Mouse (Mus musculus): ENCODE data around the gene Zfp106. TPM values are rescaled to one million over a fixed set of nuclear protein-coding genes. Genes with fewer than 3 reads are reported as not detected.

Gene Zfp106
- polyA plus RNA-seq, 1 experiment from 2014 or later, result 25.6 TPM

- H3K4me3 ChIP-seq (replicated peaks), result no peak overlapping the region
- ATAC-seq (ENCODE audit: low read depth), result peak; percentile 47; the same call in 1 of the 2 replicates
- no peaks in the 10 kb centered on the region for H3K27me3 ChIP-seq
- H3K9me3 ChIP-seq (replicated peaks), result no peaks in the 10 kb centered on the region
- DNase-seq, result no peak
- peaks cover 27% of the 10 kb centered on the region for H3K36me3 ChIP-seq
- H3K27ac ChIP-seq, result 0 out of 2 replicates have a peak overlapping the region, but pooled peaks have one; percentile 39
- no peak overlapping the region for H3K9ac ChIP-seq
- 61% methylated on average over 1 of the region's 1 CpGs for WGBS (ENCODE audit: insufficient replicate concordance)
- H3K4me2 ChIP-seq, result no peak overlapping the region
- H3K4me1 ChIP-seq (replicated peaks), result peaks cover 9% of the 10 kb centered on the region
These were observed 23.9 kb downstream of the Zfp106 start for GRCm38 (mm10) chr2:120539778-120540208.

- DNase-seq, result no peak
- Histone ChIP-seq H3K36me3 (peaks cover 30% of the 10 kb centered on the region), H3K27me3 (no peaks in the 10 kb centered on the region), H3K4me3 (replicated peaks) (no peak overlapping the region), H3K9me3 (replicated peaks) (no peaks in the 10 kb centered on the region), H3K4me1 (replicated peaks) (peaks cover 9% of the 10 kb centered on the region), H3K4me2 (no peak overlapping the region), H3K27ac (no peak overlapping the region), H3K9ac (no peak overlapping the region)
- ATAC-seq (ENCODE audit: low read depth), result no peak
- 71% methylated on average over 3 of the region's 3 CpGs for WGBS (ENCODE audit: insufficient replicate concordance)
These were observed 24.3 kb downstream of the Zfp106 start for GRCm38 (mm10) chr2:120539333-120539732.

GRCm38 (mm10) chr2:120531223-120531622 is 32.4 kb downstream of the Zfp106 start:
- Histone ChIP-seq H3K4me3 (replicated peaks) (no peak overlapping the region), H3K27me3 (no peaks in the 10 kb centered on the region), H3K36me3 (peaks cover 88% of the 10 kb centered on the region), H3K27ac (no peak overlapping the region), H3K4me2 (no peak overlapping the region), H3K9ac (no peak overlapping the region), H3K4me1 (replicated peaks) (0 out of 2 replicates have a peak, but pooled peaks cover 6% of the 10 kb centered on the region), H3K9me3 (replicated peaks) (no peaks in the 10 kb centered on the region)
- no peak for DNase-seq
- 59% methylated on average over 4 of the region's 4 CpGs for WGBS (ENCODE audit: insufficient replicate concordance)
- ATAC-seq (ENCODE audit: low read depth), result no peak

- DNase-seq, result no peak
These were observed 34.1 kb downstream of the Zfp106 start for GRCm38 (mm10) chr2:120529531-120529930.

GRCm38 (mm10) chr2:120526771-120527170 is 36.9 kb downstream of the Zfp106 start:
- H3K4me1 ChIP-seq (replicated peaks), result 0 out of 2 replicates have a peak, but pooled peaks cover 5% of the 10 kb centered on the region
- no peak overlapping the region for H3K4me2 ChIP-seq
- H3K9me3 ChIP-seq (replicated peaks), result no peaks in the 10 kb centered on the region
- DNase-seq (no peak), ATAC-seq (ENCODE audit: low read depth) (no peak)
- no peak overlapping the region for H3K9ac ChIP-seq
- WGBS (ENCODE audit: insufficient replicate concordance), result 75% methylated on average over 5 of the region's 5 CpGs
- no peak overlapping the region for H3K4me3 ChIP-seq (replicated peaks)
- H3K36me3 ChIP-seq, result peaks cover 93% of the 10 kb centered on the region
- H3K27ac ChIP-seq, result no peak overlapping the region
- no peaks in the 10 kb centered on the region for H3K27me3 ChIP-seq

More at GRCm38 (mm10) chr2:120529531-120529930, 34.1 kb downstream of the Zfp106 start:
- no peak overlapping the region for H3K27ac ChIP-seq
- H3K36me3 ChIP-seq, result peaks cover 91% of the 10 kb centered on the region
- H3K4me2 ChIP-seq, result no peak overlapping the region
- ATAC-seq (ENCODE audit: low read depth), result no peak
- H3K9me3 ChIP-seq (replicated peaks), result no peaks in the 10 kb centered on the region
- H3K9ac ChIP-seq, result no peak overlapping the region
- 0 out of 2 replicates have a peak, but pooled peaks cover 6% of the 10 kb centered on the region for H3K4me1 ChIP-seq (replicated peaks)
- no peaks in the 10 kb centered on the region for H3K27me3 ChIP-seq
- H3K4me3 ChIP-seq (replicated peaks), result no peak overlapping the region

- no peak for DNase-seq
- H3K9me3 ChIP-seq (replicated peaks), result no peaks in the 10 kb centered on the region
These were observed 45.0 kb downstream of the Zfp106 start for GRCm38 (mm10) chr2:120518547-120519210.

GRCm38 (mm10) chr2:120514181-120514580 is 49.5 kb downstream of the Zfp106 start:
- no peak for DNase-seq
- WGBS (ENCODE audit: insufficient replicate concordance), result 84% methylated on average over 4 of the region's 4 CpGs
- no peak for ATAC-seq (ENCODE audit: low read depth)
- Histone ChIP-seq H3K4me3 (replicated peaks) (no peak overlapping the region), H3K27ac (no peak overlapping the region), H3K9me3 (replicated peaks) (no peaks in the 10 kb centered on the region), H3K9ac (no peak overlapping the region), H3K4me1 (replicated peaks) (no peaks in the 10 kb centered on the region), H3K4me2 (no peak overlapping the region), H3K36me3 (peaks cover 80% of the 10 kb centered on the region), H3K27me3 (no peaks in the 10 kb centered on the region)

More at GRCm38 (mm10) chr2:120518547-120519210, 45.0 kb downstream of the Zfp106 start:
- 78% methylated on average over 5 of the region's 5 CpGs for WGBS (ENCODE audit: insufficient replicate concordance)
- H3K36me3 ChIP-seq, result peaks cover 91% of the 10 kb centered on the region
- H3K27ac ChIP-seq, result no peak overlapping the region
- no peaks in the 10 kb centered on the region for H3K27me3 ChIP-seq
- H3K4me3 ChIP-seq (replicated peaks), result no peak overlapping the region
- H3K4me2 ChIP-seq, result no peak overlapping the region
- no peaks in the 10 kb centered on the region for H3K4me1 ChIP-seq (replicated peaks)
- no peak overlapping the region for H3K9ac ChIP-seq
- ATAC-seq (ENCODE audit: low read depth), result no peak

- ATAC-seq (ENCODE audit: low read depth) (no peak), DNase-seq (no peak)
- H3K4me2 ChIP-seq, result no peak overlapping the region
- peaks cover 30% of the 10 kb centered on the region for H3K4me1 ChIP-seq (replicated peaks)
- WGBS (ENCODE audit: insufficient replicate concordance), result 69% methylated on average over 5 of the region's 5 CpGs
- H3K27me3 ChIP-seq, result no peaks in the 10 kb centered on the region
- no peaks in the 10 kb centered on the region for H3K9me3 ChIP-seq (replicated peaks)
- H3K4me3 ChIP-seq (replicated peaks), result no peak overlapping the region
- no peak overlapping the region for H3K9ac ChIP-seq
- peaks cover 24% of the 10 kb centered on the region for H3K36me3 ChIP-seq
- no peak overlapping the region for H3K27ac ChIP-seq
These were observed 59.7 kb downstream of the Zfp106 start for GRCm38 (mm10) chr2:120503992-120504391.

- no peak overlapping the region for H3K9ac ChIP-seq
- no peak overlapping the region for H3K4me2 ChIP-seq
- no peaks in the 10 kb centered on the region for H3K9me3 ChIP-seq (replicated peaks)
- no peak for DNase-seq
- no peak for ATAC-seq (ENCODE audit: low read depth)
- H3K27ac ChIP-seq, result no peak overlapping the region
- H3K36me3 ChIP-seq, result peaks cover 16% of the 10 kb centered on the region
- no peak overlapping the region for H3K4me3 ChIP-seq (replicated peaks)
- H3K4me1 ChIP-seq (replicated peaks), result peaks cover 30% of the 10 kb centered on the region
- H3K27me3 ChIP-seq, result no peaks in the 10 kb centered on the region
- 87% methylated on average over 6 of the region's 6 CpGs for WGBS (ENCODE audit: insufficient replicate concordance)
These were observed 60.5 kb downstream of the Zfp106 start for GRCm38 (mm10) chr2:120503094-120503493.

- no peak overlapping the region for H3K4me3 ChIP-seq (replicated peaks)
- H3K27ac ChIP-seq, result no peak overlapping the region
- H3K4me2 ChIP-seq, result no peak overlapping the region
- peaks cover 30% of the 10 kb centered on the region for H3K4me1 ChIP-seq (replicated peaks)
- 70% methylated on average over 3 of the region's 3 CpGs for WGBS (ENCODE audit: insufficient replicate concordance)
- ATAC-seq (ENCODE audit: low read depth) (no peak), DNase-seq (no peak)
- H3K36me3 ChIP-seq, result peaks cover 13% of the 10 kb centered on the region
- no peaks in the 10 kb centered on the region for H3K9me3 ChIP-seq (replicated peaks)
- no peaks in the 10 kb centered on the region for H3K27me3 ChIP-seq
- no peak overlapping the region for H3K9ac ChIP-seq
These were observed 61.0 kb downstream of the Zfp106 start for GRCm38 (mm10) chr2:120502605-120502990.

- Histone ChIP-seq H3K4me2 (no peak overlapping the region), H3K4me1 (replicated peaks) (peaks cover 30% of the 10 kb centered on the region), H3K36me3 (peaks cover 13% of the 10 kb centered on the region), H3K27ac (no peak overlapping the region), H3K4me3 (replicated peaks) (no peak overlapping the region), H3K9ac (no peak overlapping the region), H3K27me3 (no peaks in the 10 kb centered on the region), H3K9me3 (replicated peaks) (no peaks in the 10 kb centered on the region)
- no peak for ATAC-seq (ENCODE audit: low read depth)
- 48% methylated on average over 13 of the region's 13 CpGs for WGBS (ENCODE audit: insufficient replicate concordance)
- DNase-seq, result no peak
These were observed 61.6 kb downstream of the Zfp106 start for GRCm38 (mm10) chr2:120501931-120502604.

Data from liver, embryonic 13.5 days (tissue).